Mouse (Mus musculus) layer of hippocampus, postnatal 36 days (tissue): ENCODE data around the gene 1700017B05Rik. TPM values are rescaled to one million over a fixed set of nuclear protein-coding genes. Genes with fewer than 3 reads are reported as not detected.
"Not testable (repeated sequence)": the region's sequence is repeated elsewhere in the genome, so short reads cannot be mapped to it uniquely, and the experiment has no call there.

Experiments
- DNase-seq, 2 experiments: peaks; one replicate each; pipeline ENCODE4 v3.0.0; 2022
- total RNA-seq, 2 experiments: library from RNA; stranded (reverse); gene quantifications; 2 replicates each; pipeline ENCODE4 v1.2.3; 2021

1700017B05Rik gene
- total RNA-seq, result 10 to 100 TPM; 31.7 to 33.8 TPM

- DNase-seq, result peak; percentile 66 to 67
Observed at GRCm38 (mm10) chr9:57261913-57262794, at the start of gene 1700017B05Rik. 1700017B05Rik (minus strand) TSS chr9:57262612.

GRCm38 (mm10) chr9:57310895-57311294 is 48.5 kb upstream of the 1700017B05Rik start:
- no peak for DNase-seq

DNA sequence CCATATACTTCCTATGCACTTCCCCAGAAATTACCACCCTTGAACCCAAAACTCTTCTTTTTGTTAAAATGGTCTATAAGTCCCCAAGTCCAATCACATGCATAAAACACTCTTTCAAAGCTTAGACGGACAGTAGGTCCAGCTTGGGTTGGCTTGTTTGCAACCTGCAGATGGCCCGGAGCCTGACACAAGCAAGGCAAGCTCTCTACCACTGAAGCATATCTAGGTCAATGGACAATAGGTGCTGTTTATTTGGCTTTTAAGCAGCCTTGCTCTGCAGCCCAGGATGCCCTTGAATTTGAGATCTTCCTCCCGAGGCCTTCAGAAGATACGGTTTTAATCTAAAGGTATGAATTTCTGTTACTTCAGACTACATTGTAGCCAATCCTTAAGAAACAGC is 46.9 kb upstream of the 1700017B05Rik start:
- no peak for DNase-seq

DNA sequence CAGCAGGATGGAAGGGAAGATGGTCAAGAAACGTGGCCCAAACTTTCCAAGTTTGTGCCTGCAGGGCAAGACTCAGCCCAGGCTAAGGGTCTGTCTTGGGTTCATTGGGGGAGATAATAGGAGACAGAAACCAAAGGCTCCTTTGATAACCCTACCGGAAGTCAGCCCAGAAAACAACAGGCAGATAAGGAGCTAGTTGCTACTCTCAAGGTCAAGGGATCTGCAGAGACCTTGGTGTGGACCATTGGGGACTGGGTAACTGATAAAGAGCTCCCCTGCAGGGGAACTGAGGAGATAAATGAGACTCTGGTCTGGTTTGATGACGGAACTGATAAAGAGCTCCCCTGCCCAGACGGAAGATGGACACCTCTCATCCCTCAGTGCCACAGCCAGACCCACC is 45.0 kb upstream of the 1700017B05Rik start:
- DNase-seq, result no peak

DNA sequence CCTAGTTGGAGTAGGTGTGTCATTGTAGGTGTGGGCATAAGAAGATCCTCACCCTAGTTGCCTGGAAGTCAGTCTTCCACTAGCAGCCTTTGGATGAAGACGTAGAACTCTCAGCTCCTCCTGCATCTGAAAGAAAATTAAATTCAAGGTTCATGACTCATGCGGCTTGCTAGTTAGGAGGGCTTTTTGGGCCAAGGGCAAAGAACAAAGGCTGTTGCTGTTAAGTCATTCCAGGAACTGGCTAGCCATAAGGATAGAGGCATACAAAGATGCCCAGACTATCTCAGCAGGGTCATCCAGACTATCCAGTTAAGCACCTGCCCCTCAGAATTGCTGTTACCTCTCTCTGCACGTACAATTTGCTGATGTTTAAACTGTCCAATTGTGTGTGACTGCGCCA is 42.3 kb upstream of the 1700017B05Rik start:
- DNase-seq, result not testable (repeated sequence)

DNA sequence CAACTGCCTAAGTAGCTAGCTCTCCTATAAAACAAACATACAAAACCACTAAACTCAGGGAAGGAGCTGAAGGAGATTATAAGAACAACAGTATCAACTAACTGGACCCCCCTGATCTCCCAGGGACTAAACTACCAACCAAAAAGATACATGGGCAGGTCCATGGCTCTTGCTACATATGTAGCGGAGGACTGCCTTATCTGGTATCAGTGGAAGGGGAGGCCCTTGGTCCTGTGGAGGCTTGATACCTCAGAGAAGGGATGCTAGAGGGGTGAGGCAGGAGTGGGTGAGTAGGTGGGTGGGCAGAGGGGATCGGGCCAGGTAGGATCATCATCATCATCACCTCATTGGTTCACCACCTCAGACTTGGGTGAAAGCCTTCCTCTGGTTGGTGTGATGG is 41.8 kb upstream of the 1700017B05Rik start:
- no peak for DNase-seq

- no peak for DNase-seq
Observed at GRCm38 (mm10) chr9:57303356-57303755, 40.9 kb upstream of the 1700017B05Rik start.

GRCm38 (mm10) chr9:57300825-57301224 is 38.4 kb upstream of the 1700017B05Rik start:
- no peak for DNase-seq

- DNase-seq, result no peak
Observed at GRCm38 (mm10) chr9:57299790-57300477, 37.5 kb upstream of the 1700017B05Rik start.

DNA sequence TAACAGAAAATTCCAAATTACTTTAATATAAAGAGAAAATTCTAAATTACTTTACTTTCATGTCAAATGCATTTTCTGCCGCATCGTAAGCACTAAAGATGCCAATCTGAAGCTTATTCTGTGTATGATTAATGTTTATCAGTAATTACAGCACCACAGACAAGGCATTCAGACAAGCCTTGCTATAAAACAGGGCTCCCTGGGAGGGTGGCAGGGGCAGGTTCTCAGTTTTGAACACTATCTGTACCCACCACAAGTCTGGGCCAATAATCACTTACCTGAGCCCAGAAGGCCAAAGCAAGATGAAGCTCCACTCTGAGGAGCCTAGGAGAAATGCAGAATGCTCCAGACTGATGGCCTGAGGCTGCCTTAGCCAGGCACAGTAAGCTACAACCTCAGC is 35.5 kb upstream of the 1700017B05Rik start:
- no peak for DNase-seq

GRCm38 (mm10) chr9:57296277-57296676 is 33.9 kb upstream of the 1700017B05Rik start:
- no peak for DNase-seq

GRCm38 (mm10) chr9:57295666-57296065 is 33.3 kb upstream of the 1700017B05Rik start:
- DNase-seq, result no peak

DNA sequence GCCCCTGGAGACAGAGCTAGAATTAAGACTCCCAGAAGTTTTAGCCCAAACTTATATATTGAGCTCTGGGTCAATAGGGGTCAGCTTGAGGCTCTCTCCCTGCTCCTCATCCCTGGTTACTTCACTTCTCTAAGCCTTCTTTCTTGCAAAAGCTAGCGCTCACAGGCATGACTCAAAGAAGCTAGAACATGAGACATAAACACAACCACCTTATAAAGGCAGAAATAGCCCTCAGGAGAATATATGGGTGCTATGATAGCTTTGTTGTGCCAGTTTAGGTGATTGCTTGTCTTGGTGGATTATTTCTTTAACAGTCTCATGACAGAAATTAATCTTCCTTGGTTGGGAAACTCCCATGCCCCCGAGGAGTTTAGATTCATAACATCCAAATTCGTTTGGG is 32.5 kb upstream of the 1700017B05Rik start:
- no peak for DNase-seq

DNA sequence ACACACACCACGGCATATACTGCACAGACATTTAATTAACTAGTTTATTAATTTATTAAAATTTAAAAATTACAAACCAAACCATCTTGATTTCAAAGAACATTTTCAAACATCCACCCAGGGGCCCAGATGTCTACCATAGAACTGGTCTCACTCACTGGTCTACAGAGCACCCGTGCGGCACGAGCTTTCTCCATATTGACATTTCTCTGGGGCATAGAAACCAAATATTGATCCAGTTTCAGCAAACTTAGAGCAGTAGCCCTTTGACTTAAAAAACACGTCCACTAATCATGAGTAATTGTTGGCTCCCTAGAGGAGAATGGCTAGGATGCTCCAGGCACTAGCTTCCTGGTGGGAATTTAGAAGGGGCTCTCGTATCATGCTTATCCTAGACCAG is 24.8 kb upstream of the 1700017B05Rik start:
- DNase-seq, result no peak

DNA sequence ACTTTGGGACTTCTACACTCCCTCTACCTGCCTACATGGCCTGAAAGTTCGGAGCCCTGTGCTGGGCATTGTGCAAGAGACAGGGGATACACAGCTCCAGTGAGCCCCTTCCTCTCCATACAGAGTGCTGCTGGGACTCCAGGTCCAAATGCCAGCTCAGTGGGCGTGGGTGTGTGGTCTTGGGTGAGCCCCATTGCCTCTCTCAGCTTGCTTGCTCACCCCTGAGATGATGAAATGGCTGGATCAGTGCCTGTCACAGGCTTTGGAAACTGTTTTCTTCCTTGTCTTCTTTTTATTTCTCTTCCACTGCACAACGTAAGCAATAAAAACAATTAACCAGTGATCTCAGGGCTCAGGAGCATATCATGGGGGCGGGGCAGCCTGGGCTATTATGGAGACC is 20.9 kb upstream of the 1700017B05Rik start:
- no peak for DNase-seq

DNA sequence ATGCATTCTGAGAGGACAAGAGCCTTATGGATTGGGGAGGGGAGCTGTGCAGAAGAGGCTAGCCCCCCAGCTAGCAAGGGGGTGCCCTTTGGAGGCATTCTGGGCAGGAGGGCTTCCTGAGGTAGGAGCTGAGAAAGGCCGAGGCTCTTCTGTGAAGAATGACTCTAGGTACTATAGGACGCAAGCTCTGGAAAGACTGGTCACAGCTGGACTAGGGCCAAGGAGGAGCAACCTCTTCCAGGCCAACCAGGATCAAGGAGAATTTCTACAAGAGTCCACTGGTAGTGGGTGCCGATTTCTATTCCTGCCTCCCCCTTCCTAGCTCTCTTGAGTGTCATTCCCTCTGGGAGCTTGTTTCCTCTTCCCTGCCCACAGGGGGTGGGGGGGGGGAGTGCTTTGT is 20.3 kb upstream of the 1700017B05Rik start:
- no peak for DNase-seq

DNA sequence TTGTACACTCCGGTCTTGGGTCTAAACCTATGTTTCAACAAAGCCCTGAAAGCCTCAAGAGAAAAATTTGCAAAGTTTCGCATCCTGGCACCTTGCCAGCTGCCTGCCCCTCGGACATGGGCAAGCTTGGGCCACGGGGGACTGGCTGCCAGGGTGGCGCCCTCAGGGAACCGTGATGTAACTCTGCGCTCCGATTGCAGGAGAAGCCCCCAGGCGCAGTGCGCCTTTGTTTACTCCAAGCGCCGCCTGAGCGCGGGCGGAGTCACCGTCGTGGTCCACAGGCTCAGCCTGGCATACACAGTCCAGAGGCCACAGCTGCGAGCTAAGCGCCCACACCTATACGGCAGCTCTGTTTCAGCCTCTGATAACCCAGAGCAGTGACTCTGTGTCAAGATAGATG is 19.1 kb upstream of the 1700017B05Rik start:
- no peak for DNase-seq

DNA sequence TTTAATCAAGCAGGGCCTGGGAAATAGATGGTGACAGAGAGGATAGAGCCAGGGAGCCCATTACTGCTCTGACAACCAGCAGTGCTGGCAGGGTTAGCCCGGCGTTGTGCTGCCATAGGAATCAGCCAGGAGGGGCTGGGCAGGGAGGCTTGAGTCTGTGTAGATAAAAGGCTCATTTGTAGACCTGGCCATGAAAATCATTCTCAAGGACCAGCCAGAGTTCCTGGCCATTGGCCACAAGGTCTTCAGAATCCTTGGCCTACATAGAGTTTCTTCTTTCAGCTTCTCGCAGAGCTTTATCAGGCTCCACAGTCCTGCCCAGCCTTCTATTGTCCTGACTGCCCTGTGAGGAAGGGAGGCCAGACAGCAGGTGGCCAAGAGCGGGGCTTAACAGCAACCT is 17.0 kb upstream of the 1700017B05Rik start:
- no peak for DNase-seq

DNA sequence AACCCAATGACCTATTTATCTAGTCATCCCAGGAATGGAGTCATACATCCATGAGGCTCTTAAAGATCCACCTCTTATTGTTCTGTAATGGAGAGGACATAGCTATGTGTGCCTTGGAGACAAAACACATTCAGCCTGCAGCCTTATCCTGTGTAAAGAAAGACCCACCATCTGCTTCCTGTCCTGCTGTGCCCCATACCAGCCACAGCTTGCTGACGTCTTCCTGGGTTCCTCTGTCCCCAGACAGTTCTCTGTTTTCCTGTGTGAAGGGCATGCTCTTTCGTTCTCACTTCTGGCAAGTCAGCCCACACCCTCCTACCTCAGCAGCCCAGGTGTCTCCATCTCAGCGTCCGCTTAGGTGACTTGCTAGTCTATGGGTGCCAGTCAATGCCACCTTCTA is 15.9 kb upstream of the 1700017B05Rik start:
- no peak for DNase-seq

DNA sequence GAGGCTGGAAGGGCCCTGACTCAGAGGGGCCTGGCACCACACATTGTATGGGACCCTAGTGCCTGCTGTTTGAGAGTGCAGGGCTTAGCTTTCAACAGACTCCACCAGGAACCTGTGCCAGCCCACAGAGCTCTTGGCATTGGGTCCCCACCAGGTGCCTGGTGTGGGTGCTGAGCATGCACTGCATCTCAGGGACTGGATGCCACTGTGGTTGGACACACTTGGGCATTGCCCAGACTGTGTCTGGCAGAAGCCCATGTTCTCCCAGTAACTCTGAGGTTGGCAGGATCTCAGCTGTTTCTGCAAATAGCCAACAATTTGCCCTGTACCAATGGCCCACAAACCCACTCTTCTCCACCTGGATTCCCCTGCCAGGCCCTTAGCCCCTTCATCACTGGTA is 13.9 kb upstream of the 1700017B05Rik start:
- peak in 1 of 2 experiments; percentile 40 for DNase-seq

- DNase-seq, result no peak
Observed at GRCm38 (mm10) chr9:57273805-57274494, 11.5 kb upstream of the 1700017B05Rik start.

GRCm38 (mm10) chr9:57272902-57273804 is 10.7 kb upstream of the 1700017B05Rik start:
- no peak for DNase-seq
